Mouse (Mus musculus): Measurements from ENCODE around the gene Hhat.

DNA sequence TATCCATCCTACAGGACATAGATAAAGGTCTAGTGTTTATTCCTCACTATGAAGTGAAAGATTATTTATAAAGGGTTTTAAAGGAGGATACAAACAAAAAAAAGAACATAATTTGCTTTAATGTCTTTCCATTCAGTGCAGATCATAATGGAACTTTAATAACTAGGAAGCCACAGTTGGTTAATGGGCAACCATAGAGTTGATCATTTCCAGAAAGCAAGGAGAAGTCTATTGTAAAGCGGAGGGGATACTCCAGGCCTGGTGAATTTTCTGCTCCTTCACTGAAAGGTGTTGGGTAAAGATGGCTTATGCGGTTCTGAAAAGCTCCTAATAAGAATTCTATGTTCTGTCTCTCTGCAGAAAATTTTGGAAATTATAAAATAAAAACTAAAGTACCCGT is 169.8 kb downstream of the Hhat start:
- TF ChIP-seq EP300 (IDR thresholded peaks at IDR 0.05; ENCODE audit: insufficient read depth, low read depth, low read length), result no peak
- no peak for TF ChIP-seq CTCF (IDR thresholded peaks at IDR 0.05; ENCODE audit: low read depth, low read length)

All from ES-Bruce4 (cell line).